Mouse (Mus musculus): ENCODE data around the gene Pdk3. TPM values are rescaled to one million over a fixed set of nuclear protein-coding genes. Genes with fewer than 3 reads are reported as not detected.

The Pdk3 gene
- polyA plus RNA-seq (2017; shearing (Covaris generic)), result 10 to 100 TPM; 19.9 to 22.9 TPM

DNA sequence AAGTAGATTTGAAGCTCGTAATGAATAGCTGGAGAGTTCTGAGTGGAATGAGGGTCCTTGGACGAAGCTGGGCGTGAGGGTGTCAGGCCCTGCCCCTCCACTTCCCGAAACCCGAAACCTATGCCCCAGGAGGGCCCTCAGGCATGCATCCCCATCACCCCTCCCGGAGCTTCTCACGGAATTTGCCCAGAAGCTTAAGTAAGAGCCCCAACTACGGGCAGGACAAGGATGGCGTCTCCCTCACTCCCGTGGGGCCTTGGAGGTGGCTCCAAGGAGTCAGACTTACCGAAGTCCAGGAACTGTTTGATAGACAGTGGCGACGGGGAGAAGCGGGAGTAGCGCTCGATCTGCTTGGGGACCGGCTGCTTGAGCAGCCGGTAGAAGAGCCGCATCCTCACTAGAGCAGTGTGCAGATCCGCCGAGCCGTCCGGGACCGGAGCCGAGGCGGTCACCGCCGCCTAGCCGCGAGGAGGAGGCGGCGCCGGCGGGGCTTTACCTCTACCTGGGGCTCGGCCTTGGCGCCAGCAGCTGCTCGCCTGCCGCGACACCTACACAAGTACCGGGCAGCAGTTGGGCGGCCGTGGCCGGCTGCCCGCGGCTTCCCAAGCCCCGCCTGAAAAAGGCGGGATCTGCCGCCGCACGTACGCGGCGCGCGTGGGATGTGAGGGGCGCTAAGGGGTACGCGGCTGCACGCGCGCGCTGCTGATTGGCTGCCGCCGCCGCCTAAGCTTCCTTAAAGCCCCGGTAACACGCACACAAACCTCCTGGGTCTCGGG, at the start of gene Pdk3:
Pdk3 (minus strand) TSS at position 641 of the 776 bp plus-strand sequence.
- peak; percentile 88 for ATAC-seq

DNA sequence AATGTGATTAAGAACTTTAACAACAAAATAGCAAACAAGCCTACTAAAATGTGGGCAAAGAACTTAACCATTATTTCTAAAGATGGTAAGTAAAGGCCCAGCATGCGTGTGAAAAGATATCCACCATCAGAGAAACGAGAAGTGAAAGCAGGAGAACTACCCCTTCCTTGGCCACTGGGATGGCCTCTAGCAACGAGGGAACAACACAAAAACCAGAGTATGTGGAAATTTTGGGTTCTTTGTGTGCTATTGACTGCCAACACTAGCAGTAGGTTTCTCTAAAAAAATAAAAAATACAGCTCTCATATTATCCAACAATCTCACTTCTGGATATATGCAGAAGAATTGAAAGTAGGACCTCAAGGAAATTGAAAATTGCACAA, 45.6 kb upstream of the Pdk3 start:
- ATAC-seq, result no peak

- no peak for ATAC-seq
These were observed 45.1 kb upstream of the Pdk3 start for GRCm38 (mm10) chrX:93876981-93877633.

GRCm38 (mm10) chrX:93863393-93863792, 31.4 kb upstream of the Pdk3 start:
- no peak for ATAC-seq

DNA sequence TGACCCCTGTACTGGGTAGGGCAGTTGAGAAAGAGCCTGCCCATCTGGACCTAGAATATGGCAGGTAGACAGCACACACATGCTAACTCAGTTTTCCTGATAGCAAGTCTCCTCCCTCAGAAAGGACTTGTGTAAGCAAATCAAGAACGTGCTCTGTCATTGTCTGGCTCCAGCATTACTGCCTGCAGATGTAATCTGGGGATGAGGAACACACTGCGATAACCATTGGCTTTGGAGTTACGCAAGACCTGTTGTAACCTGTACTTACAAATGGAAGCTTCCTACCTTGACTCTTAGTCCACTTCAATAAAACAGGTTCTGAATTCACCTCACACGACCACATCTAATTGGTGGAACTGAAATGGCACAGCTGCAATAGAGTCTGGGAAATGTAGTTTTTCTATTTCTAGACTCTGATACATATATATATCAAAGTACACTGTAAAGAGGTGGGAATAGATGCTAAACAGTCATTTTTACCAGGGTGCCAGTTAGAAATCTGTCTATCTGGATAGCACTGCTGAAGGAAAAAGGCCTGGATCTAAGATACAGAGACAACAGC, 30.6 kb upstream of the Pdk3 start:
- ATAC-seq, result no peak

GRCm38 (mm10) chrX:93857756-93858155, 25.8 kb upstream of the Pdk3 start:
- no peak for ATAC-seq

GRCm38 (mm10) chrX:93832337-93832884, 410 bp upstream of the Pdk3 start:
- ATAC-seq, result no peak

DNA sequence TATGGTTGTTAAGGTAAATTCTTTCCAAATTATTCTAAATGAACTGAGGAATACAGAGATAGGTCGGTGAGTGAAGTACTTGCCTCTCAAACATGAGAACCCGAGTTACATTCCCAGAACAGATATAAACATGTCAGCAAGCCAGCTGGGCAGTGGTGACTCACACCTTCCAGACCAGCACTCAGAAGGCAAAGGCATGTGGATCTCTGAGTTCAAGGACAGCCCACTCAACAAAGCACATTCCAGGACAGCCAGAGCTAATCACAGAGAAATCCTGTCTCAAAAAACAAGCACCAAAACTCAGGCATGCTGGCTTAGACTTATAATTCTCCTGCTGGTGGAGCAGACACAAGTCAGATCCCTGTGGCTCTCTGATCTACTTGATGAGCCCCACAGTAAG, 6.2 kb downstream of the Pdk3 start:
- no peak for ATAC-seq

GRCm38 (mm10) chrX:93808040-93808439, 24.0 kb downstream of the Pdk3 start:
- ATAC-seq, result no peak

DNA sequence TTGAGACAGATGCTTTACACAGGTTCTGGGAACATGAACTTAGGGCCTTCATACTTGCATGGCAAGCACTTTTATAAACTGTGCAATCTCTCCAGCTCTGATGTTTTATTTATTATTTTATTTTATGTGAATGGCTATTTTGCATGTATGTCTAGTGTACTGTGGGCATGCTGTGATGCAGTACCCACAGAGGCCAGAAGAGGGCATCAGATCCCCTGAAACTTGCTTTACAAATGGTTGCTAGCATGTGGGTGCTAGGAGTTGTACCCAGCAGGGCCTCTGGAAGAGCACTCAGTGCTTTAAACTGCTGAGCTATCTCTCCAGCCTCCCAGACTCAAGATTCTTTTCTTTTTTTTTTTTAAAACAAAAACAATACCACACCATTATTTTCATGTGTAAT, 38.8 kb downstream of the Pdk3 start:
- ATAC-seq, result peak; percentile 75

DNA sequence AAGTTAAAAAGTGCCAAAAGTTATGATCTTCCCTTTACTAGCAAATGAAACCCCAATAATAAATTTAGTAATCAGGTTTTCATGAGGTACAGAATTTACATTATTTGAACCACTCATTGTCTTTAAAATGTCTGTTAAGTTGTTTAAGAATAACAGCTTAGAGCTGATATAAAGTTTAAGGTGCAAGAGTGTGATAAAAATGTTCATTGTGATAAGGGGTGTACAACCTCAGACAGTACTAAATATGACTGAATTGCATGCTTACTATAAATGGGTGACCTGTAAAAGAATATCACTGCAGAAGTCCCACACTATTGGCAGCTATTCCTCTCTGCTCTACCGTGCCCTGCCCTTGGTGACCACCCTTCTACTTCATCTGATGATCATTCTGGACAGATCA, 42.4 kb downstream of the Pdk3 start:
- ATAC-seq, result no peak

- no peak for ATAC-seq
These were observed 71.2 kb downstream of the Pdk3 start for GRCm38 (mm10) chrX:93760770-93761169.

DNA sequence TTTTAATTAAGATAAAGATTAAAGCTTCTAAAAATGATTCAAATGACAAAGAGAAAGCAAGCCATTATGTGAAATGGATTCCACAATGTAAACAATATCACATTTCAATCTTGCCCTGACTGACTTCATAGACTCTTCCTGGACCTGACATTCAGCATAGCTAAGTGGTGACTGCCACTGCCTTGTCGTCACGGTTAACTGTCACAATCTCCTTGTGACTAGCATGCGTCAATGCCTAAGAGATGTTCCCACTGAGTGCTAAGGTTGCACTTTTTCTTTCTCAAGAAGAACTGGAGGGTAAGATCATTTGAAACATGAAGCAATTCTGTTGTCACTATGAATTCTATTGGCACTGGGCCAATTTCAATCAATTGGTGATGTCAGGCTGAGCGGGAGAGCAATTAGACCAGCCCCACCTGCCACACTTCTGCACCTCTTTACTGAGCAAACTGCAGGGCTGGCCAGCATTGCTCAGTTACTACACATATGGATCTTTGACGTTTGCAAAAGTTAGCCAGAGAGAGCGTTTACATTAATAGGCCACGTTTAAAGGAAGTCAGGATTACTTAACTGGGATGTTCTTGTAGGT, 75.0 kb downstream of the Pdk3 start:
- no peak for ATAC-seq

GRCm38 (mm10) chrX:93755210-93755842, 76.7 kb downstream of the Pdk3 start:
- ATAC-seq, result no peak

- no peak for ATAC-seq
These were observed 81.4 kb downstream of the Pdk3 start for GRCm38 (mm10) chrX:93750566-93750965.

- no peak for ATAC-seq
These were observed 82.8 kb downstream of the Pdk3 start for GRCm38 (mm10) chrX:93749165-93749564.

GRCm38 (mm10) chrX:93732975-93733748, 98.8 kb downstream of the Pdk3 start:
- ATAC-seq, result no peak

- no peak for ATAC-seq
These were observed 99.6 kb downstream of the Pdk3 start for GRCm38 (mm10) chrX:93732407-93732806.

DNA sequence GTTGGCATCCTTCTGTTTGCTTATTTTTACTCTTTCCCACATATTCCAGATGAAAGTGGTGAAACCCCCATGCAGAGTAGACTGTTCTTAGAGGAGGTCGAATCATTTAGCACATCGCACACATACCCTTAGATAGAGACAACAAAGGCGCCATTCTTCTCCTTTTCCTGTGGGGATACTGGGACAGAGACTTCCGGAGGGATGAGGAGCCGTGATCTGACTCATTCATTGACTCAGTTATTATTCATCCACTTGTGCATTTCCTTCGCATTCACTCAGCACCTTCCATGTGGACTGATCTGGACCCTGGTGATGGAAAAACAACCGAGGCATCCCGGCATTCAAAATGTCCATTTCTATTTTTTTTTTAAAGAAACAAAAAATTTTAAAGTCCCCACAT, 101.1 kb downstream of the Pdk3 start:
- no peak for ATAC-seq

DNA sequence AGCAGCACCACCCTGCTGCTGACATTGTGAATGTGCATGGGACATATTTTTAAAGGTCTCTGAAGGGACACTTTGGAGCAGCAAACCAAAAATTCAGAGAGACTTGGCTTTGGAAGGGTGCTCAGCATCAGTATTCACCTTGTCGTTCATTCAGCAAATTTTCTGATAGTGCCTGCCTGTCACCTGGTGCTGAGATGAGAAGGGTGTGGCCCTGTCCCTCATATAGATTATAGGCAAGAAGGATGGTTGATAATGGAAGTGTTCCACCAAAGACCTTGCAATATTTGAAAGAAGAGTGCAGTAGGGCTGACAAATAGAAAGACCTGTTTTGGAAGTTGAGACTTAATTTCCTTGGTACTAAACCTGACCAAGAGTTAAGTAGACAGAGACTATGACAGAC, 102.5 kb downstream of the Pdk3 start:
- ATAC-seq, result no peak
